Mouse (Mus musculus) lung, postnatal 0 days (tissue): ENCODE results near the gene U2af1.

Experiments used
- CTCF ChIP-seq: IDR thresholded peaks from 2 replicates; pipeline ENCODE4 v1.5.1; 2016; ENCODE audit warnings: antibody characterized with exemption, mild to moderate bottlenecking
- EP300 ChIP-seq: IDR thresholded peaks from 2 replicates; pipeline ENCODE4 v1.6.1; 2016; ENCODE audit warnings: antibody characterized with exemption, mild to moderate bottlenecking, control low read depth

DNA sequence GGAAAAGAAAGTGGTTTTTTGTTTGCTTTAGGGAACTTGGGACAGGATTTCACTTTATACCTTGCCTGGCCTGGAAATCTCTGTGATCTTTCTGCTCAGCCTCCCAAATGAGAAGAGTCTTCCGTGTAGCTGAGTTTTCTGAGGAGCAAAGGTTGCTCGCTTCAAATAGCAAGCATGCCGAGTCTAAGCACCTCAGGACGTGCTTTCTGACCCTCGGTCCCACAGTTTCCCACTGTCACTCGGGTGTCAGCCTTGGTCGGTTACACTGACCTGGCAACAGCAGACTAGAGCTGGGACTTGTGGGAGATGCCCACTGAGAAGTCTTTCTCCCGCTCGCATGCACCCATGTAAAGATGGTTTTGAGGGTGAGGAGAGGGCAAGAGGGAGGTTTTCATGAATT lies 60.7 kb downstream of the U2af1 start:
- TF ChIP-seq CTCF = no peak
- no peak for TF ChIP-seq EP300
